Mouse (Mus musculus) C2C12 (cell line): ENCODE measurements around the gene Pcnx2.

Experiments used
- CEBPB ChIP-seq: IDR thresholded peaks from one replicate; pipeline ENCODE4 v1.6.1; 2011; ENCODE audit warnings: low read depth, mild to moderate bottlenecking, control low read depth, moderate library complexity
- CTCF ChIP-seq: IDR thresholded peaks from one replicate; pipeline ENCODE4 v1.5.1; 2011; ENCODE audit not compliant: control insufficient read depth, insufficient read depth, insufficient read length
- MYOD1 ChIP-seq: IDR thresholded peaks from one replicate; pipeline ENCODE4 v1.6.1; 2011; ENCODE audit warnings: low read depth; ENCODE audit not compliant: control insufficient read depth, insufficient read length
- USF1 ChIP-seq: IDR thresholded peaks from one replicate; pipeline ENCODE4 v1.6.1; 2011; ENCODE audit warnings: low read depth, mild to moderate bottlenecking, control low read depth, moderate library complexity

- no peak for TF ChIP-seq CTCF
- TF ChIP-seq MYOD1, result no peak
- no peak for TF ChIP-seq USF1
- TF ChIP-seq CEBPB, result no peak
These were observed 124.8 kb downstream of the Pcnx2 start for GRCm38 (mm10) chr8:125773281-125773803.
